Mouse (Mus musculus): ENCODE data around the gene Glb1l3. TPM values are rescaled to one million over a fixed set of nuclear protein-coding genes. Genes with fewer than 3 reads are reported as not detected.
"Not testable (repeated sequence)": the region's sequence is repeated elsewhere in the genome, so short reads cannot be mapped to it uniquely, and the experiment has no call there.

Gene Glb1l3
- total RNA-seq (2021): not detected
- long read RNA-seq, experiment 1: 0 reads
- long read RNA-seq, experiment 2: 0 reads

DNA sequence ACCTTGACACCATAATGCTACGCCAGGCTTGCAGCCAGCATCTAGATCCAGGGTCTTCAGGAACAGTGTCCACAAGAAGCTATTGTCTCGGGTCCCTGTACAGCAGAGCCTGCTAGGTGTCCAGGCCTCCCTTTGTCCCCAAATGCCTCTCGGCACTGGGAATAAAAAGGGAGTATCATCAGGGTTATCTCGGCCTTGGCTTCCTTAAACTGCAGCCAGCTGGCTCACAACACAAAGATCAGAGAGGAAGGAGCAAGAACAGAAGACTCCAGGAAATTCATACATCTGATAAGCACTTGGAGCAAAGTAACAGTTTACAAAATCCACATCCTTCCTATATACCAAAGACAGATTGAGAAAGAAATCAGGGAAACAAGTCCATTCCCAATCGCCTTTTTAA is at the start of gene Glb1l3:
Gene Glb1l3, minus strand, starts transcription at position 140 of the 400 bp plus-strand sequence.
- no peak for TF ChIP-seq CTCF (IDR thresholded peaks at IDR 0.05)
- no peak for DNase-seq (ENCODE audit: extremely low spot score in 1 of 2, low spot score in 2 of 2)
- no peak within 1 kb of the TSS for H3K4me3 ChIP-seq
- H3K27ac ChIP-seq: no peak within 1 kb of the TSS
- intact Hi-C loops (cut with DNase I): no loop called here

DNA sequence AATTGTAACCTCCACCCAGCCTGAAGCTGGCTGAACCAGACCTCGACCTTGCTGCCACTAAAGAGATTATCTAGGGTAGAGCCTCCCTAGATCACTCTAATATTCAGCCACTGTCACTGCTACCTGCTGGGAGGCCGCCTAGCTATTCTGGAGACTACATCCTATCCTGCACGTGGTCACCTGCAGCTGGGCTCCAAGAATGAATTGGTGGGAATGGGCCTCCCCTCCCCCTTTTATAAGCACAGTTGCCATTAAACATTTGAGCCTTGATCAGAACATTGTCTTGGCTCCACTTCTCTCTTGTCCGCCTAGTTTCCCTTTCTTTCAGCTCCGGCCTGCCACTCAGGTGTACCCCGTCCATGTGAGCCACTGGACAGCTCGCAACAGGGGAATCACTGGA is 9.2 kb upstream of the Glb1l3 start:
- DNase-seq (ENCODE audit: extremely low spot score in 1 of 2, low spot score in 2 of 2): not testable (repeated sequence)

DNA sequence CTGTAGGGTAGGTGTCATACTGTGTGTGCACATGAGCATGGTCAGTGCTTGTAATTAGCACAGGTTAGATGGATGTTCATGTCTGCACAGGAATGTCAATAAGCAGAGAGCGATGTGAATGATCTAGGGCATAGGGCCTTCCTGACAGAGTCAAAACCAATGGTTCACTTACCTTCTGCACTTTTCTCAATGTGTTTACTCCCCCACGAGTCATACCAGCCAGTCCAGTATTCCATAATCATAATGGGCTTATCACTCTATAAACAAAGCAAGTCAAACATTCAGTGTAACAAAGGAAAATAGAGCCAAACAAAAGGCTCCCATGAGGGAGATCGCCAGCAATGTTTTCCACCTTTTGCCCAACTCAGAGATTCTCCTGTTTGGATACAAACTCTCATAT is 29.6 kb downstream of the Glb1l3 start:
- intact Hi-C loops (cut with DNase I): no loop called here
- H3K4me3 ChIP-seq: no peak overlapping the region
- DNase-seq (ENCODE audit: extremely low spot score in 1 of 2, low spot score in 2 of 2): no peak

More for the DNA sequence above, 9.2 kb upstream of the Glb1l3 start:
- H3K27ac ChIP-seq; intact Hi-C loops (cut with DNase I); H3K4me3 ChIP-seq: not testable (repeated sequence)

DNA sequence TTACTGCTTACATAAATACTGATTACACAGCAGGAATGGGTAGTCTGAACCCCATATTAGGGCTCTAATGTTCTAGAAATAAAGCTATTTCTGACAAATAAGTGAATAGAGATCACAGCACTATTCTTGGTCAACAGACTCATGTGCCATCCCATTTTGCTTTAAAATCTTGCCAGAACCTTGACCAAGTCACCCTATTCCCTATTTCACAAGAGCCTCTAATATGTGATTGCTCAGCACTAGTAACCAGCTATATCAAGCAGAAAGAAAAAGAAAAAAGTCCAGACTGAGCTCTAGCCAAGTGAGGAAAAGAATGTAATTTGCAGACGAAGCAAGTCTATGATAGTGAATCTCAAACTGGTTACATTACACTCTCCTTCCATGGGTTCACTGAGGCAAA is 40.7 kb downstream of the Glb1l3 start:
- TF ChIP-seq CTCF (IDR thresholded peaks at IDR 0.05): no peak
- H3K27ac ChIP-seq: no peak overlapping the region
- no peak for DNase-seq (ENCODE audit: extremely low spot score in 1 of 2, low spot score in 2 of 2)
- intact Hi-C loops (cut with DNase I): no loop called here
- H3K4me3 ChIP-seq: no peak overlapping the region

More for the DNA sequence above, 29.6 kb downstream of the Glb1l3 start:
- no peak for TF ChIP-seq CTCF (IDR thresholded peaks at IDR 0.05)
- H3K27ac ChIP-seq: no peak overlapping the region

DNA sequence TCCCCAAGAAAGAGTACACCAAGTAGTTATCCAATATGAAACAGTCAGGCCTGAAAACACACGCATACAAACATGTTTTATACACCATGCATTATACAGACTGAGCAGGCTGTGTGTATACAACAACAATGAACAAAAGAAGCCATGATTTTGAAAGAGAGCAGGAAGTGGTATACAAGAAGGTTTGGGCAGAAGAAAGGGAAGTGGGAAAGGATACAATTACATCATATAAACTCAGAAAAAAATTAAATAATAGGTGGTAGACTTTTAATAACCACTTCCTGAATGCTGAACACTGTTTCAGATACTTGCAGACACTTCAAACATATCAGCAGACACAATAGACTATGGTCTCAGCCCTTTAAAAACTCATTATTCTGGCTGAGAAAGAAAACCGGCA is 52.0 kb downstream of the Glb1l3 start:
- no peak for DNase-seq (ENCODE audit: extremely low spot score in 1 of 2, low spot score in 2 of 2)
- intact Hi-C loops (cut with DNase I): no loop called here
- no peak for TF ChIP-seq CTCF (IDR thresholded peaks at IDR 0.05)
- no peak overlapping the region for H3K27ac ChIP-seq
- no peak overlapping the region for H3K4me3 ChIP-seq

DNA sequence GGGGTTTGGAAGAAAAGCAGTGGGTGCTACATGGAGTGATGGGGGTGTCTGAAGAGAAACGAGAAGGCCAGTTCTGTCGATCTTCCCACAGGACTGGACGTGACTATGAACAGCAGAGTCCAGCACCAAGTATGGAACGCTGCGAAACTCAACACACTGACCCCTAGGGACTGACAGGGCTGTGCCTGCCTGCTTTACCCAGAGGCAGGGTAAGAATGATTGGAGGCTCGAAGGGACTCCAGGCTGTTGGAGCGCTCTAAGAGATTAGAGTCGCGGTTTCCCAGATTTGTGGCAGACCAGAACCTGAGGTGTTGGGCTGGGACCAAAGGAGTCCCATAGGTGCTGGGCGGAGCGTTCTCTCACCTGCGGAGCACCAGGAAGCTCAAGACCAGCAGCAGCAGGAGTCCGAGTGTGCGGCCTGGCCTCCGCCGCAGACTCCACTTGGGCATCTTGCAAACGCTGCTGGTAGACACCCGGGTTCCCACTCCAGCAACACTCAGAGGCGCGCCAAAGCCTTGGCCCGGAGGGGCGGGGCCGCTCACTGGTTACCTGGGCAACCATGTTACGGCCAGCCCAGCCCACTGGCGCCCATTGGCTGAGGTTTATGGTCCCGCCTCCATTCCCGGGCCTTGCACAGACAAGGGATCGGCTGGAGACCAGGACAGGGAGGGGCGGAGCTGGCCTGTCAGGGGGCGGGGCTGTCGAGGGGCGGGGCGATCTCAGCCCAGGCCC is 54.6 kb downstream of the Glb1l3 start, which contains the start of gene Glb1l2:
Gene Glb1l2, minus strand, starts transcription at position 534 of the 732 bp plus-strand sequence.
- peak within 1 kb of the TSS; percentile 43 for H3K4me3 ChIP-seq
- DNase-seq (ENCODE audit: extremely low spot score in 1 of 2, low spot score in 2 of 2): peak; percentile 78 to 82
- no peak within 1 kb of the TSS for H3K27ac ChIP-seq
- peak; percentile 2 for TF ChIP-seq CTCF (IDR thresholded peaks at IDR 0.05)
- intact Hi-C loops (cut with DNase I): no loop called here

DNA sequence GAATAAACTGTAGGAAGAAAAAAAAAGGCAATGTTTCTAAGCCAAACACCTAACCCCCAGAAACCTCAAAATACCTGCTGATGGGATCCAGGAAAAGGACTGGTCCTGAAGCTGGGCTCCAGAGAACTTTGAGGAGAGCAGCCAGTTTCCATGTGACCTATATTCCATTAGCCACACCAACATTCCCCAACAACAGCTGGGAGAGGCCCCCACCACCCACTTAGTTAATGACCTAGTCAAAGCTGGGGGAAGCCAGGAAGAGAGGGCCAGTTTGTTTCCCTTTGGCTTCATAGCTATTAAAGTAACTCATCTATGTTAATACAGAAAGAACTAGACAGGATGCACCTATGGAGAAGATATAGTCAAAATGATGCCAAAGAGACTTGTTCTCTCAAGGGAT is 56.4 kb downstream of the Glb1l3 start:
- H3K4me3 ChIP-seq: no peak overlapping the region
- no peak overlapping the region for H3K27ac ChIP-seq
- intact Hi-C loops (cut with DNase I): no loop called here

DNA sequence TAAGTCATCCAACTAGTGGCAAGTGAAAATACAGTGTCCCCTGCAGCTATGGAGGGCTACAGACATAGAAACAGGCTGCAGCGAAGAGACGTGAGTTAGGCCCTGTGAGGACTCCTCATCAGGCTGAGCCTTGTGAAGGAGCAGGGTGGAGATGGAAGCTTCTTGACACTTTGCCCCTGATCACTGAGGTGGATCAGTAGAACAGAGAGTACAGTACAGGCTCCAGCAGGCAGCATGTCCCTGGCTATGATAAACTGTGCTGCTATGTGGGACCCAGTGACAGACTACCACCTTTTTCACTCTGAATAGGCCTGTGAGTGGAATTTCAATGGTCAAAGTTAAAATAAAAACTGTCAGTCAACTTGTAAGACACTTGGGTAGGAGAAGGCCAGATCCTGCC is 60.3 kb downstream of the Glb1l3 start:
- intact Hi-C loops (cut with DNase I): no loop called here

More for the DNA sequence above, 56.4 kb downstream of the Glb1l3 start:
- no peak for TF ChIP-seq CTCF (IDR thresholded peaks at IDR 0.05)
- no peak for DNase-seq (ENCODE audit: extremely low spot score in 1 of 2, low spot score in 2 of 2)

DNA sequence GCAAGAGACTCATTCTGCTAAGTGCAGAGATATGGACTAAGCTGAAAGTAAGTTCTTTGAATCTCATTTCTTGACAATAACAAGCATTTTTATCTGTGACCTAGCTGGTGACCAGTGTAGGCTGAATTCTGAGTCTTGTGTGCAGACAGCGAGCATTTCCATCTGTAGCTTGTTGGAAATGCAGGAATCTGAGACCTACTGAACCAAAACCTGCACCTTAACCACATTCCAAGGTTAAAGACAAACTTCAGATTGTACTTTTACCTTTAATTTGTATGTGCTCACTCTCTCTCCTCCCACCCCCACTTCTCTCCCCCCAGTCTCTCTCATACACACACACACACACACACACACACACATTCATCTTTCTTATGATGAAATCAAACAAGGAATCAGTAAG is 62.0 kb downstream of the Glb1l3 start:
- intact Hi-C loops (cut with DNase I): loop anchor here (10.0 kb wide), 2 partner anchors 814 to 1444 kb away; no protein-coding TSS in a partner anchor
- no peak for DNase-seq (ENCODE audit: extremely low spot score in 1 of 2, low spot score in 2 of 2)
- TF ChIP-seq CTCF (IDR thresholded peaks at IDR 0.05): no peak
- Histone ChIP-seq H3K4me3 (no peak overlapping the region), H3K27ac (no peak overlapping the region)

More for the DNA sequence above, 60.3 kb downstream of the Glb1l3 start:
- no peak for TF ChIP-seq CTCF (IDR thresholded peaks at IDR 0.05)
- Histone ChIP-seq H3K27ac (no peak overlapping the region), H3K4me3 (no peak overlapping the region)
- no peak for DNase-seq (ENCODE audit: extremely low spot score in 1 of 2, low spot score in 2 of 2)

DNA sequence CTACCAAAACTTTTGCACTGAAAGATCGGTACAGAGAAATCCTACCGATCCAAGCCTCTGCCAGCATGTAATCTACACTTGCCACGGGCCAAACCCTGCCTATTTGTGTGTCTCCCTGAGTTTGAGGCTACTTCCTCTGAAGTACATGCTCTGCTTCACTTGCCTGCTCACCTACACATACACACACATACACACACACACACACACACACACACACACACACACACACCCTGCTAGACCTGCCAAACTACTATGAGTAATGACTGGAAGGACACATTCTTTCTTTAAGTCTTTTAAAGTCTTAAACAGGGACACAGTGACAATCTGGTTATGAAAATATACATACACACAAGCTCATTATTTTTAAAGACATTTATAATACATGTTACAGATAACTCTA is 62.5 kb downstream of the Glb1l3 start:
- DNase-seq (ENCODE audit: extremely low spot score in 1 of 2, low spot score in 2 of 2): no peak
- no peak for TF ChIP-seq CTCF (IDR thresholded peaks at IDR 0.05)
- intact Hi-C loops (cut with DNase I): loop anchor here (10.0 kb wide), 2 partner anchors 813 to 1443 kb away; no protein-coding TSS in a partner anchor
- Histone ChIP-seq H3K27ac (no peak overlapping the region), H3K4me3 (no peak overlapping the region)

DNA sequence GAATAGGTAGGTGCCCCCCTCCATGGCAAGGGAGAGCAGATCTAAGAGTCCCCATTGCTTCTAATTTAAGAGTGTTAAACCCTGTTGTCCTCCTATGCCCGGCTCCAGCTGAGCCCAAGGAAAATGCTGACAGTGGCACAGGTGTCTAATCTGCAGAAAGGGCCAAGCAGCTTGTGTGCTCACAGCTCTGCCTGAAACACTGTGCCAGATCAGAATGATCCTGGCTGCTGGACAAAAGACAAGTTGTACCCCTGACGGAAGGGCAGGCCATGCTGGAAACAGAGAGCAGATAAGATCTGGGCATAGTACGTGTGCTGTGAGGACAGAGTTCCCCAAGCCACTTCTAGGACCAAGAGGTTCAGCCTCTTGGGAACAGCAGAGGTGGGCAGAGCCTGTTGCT is 67.9 kb downstream of the Glb1l3 start:
- no peak for TF ChIP-seq CTCF (IDR thresholded peaks at IDR 0.05)
- H3K4me3 ChIP-seq: no peak overlapping the region
- intact Hi-C loops (cut with DNase I): loop anchor here (10.0 kb wide), 2 partner anchors 808 to 1438 kb away; no protein-coding TSS in a partner anchor
- no peak overlapping the region for H3K27ac ChIP-seq
- DNase-seq (ENCODE audit: extremely low spot score in 1 of 2, low spot score in 2 of 2): no peak

DNA sequence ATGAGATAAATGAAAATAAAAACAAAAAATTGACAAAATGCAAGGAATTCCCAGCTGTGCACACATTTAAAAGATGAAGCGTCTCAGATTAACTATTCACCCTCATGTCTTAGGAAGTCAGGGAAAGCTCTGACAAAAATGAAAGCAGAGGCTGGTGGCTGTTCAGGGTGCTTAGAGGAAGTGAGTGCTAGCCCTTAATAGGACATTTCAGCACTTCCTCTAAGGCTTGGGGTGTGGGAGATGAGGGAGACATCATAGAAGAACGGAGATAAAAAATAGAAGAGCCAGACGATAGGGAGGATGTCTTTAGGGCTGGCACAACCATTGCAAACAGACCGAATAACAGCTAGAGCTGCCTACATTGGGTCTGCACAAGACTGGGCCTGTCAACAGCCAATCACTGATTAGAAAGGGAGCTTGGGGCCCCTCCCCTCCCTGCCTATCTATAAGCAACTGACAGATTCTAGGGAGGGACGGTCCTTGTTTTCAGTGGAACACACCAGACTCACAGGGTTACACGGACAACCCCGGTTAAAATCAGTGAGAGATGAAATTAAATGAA is 77.2 kb downstream of the Glb1l3 start:
- Histone ChIP-seq H3K27ac (no peak overlapping the region), H3K4me3 (0 out of 2 replicates have a peak overlapping the region, but pooled peaks have one; percentile 7)
- no peak for TF ChIP-seq CTCF (IDR thresholded peaks at IDR 0.05)
- intact Hi-C loops (cut with DNase I): no loop called here
- no peak for DNase-seq (ENCODE audit: extremely low spot score in 1 of 2, low spot score in 2 of 2)

Measured in left cerebral cortex, adult 2 months (tissue).